Mouse (Mus musculus) midbrain, postnatal 0 days (tissue): ENCODE results near the gene Fdx1l. TPM values are rescaled to one million over a fixed set of nuclear protein-coding genes. Genes with fewer than 3 reads are reported as not detected.

Experiments
- ATAC-seq: fragments of 200-750 bp; cut with Nextera tagmentation; 2 replicates; pipeline ENCODE4 v1.8.0; 2017; ENCODE audit warnings: moderate number of reproducible peaks, mild to moderate bottlenecking, moderate TSS enrichment, moderate library complexity; ENCODE audit not compliant: low FRiP score
- DNase-seq: peaks from one replicate; pipeline ENCODE4 v3.0.0-alpha.2; 2015; ENCODE audit warnings: low spot score
- H3K27ac ChIP-seq: fragments of 300-500 bp; sonication (generic); 2 replicates; pipeline ENCODE4 v1.5.1; 2014; ENCODE audit warnings: low read depth, mild to moderate bottlenecking, low read length, mixed read lengths
- H3K27me3 ChIP-seq: fragments of 300-500 bp; sonication (generic); 2 replicates; pipeline ENCODE4 v1.6.1; 2014; ENCODE audit warnings: low read length, control low read depth, mixed read lengths; ENCODE audit not compliant: insufficient read depth
- H3K36me3 ChIP-seq: fragments of 300-500 bp; sonication (generic); 2 replicates; pipeline ENCODE4 v1.6.1; 2014; ENCODE audit warnings: low read length, control low read depth, mixed read lengths; ENCODE audit not compliant: insufficient read depth
- H3K4me1 ChIP-seq: fragments of 300-500 bp; sonication (generic); 2 replicates; pipeline ENCODE4 v1.6.1; 2014; ENCODE audit warnings: mild to moderate bottlenecking, control low read depth, antibody characterized with exemption, low read length, mixed read lengths; ENCODE audit not compliant: insufficient read depth
- H3K4me2 ChIP-seq: fragments of 300-500 bp; sonication (generic); 2 replicates; pipeline ENCODE4 v1.6.1; 2014; ENCODE audit warnings: low read depth, mild to moderate bottlenecking, low read length, mixed read lengths; ENCODE audit not compliant: poor library complexity, severe bottlenecking
- H3K4me3 ChIP-seq: fragments of 300-500 bp; sonication (generic); 2 replicates; pipeline ENCODE4 v1.5.1; 2014; ENCODE audit warnings: low read depth, mild to moderate bottlenecking, low read length, moderate library complexity
- H3K9ac ChIP-seq: fragments of 300-500 bp; sonication (generic); replicated peaks from 2 replicates; pipeline ENCODE4 v1.6.1; 2014; ENCODE audit warnings: mild to moderate bottlenecking, low read length, moderate library complexity, mixed read lengths; ENCODE audit not compliant: poor library complexity, severe bottlenecking
- H3K9me3 ChIP-seq: fragments of 300-500 bp; sonication (generic); 2 replicates; pipeline ENCODE4 v1.6.1; 2016; ENCODE audit warnings: low read length, control low read depth
- CTCF ChIP-seq: IDR thresholded peaks from 2 replicates; pipeline ENCODE4 v1.5.1; 2016; ENCODE audit warnings: antibody characterized with exemption, mild to moderate bottlenecking
- WGBS: fragments of 180-500 bp; shearing (Covaris S2); extraction: QIAGEN DNeasy Blood & Tissue Kit; methylation state at CpG from one replicate; pipeline ENCODE4 v1.1.7; 2014; 5-methylcytosine and 5-hydroxymethylcytosine counted together
- polyA plus RNA-seq: library from polyadenylated mRNA; unstranded; fragments of >200 nt; fragmentation: Nextera tagmentation; extraction: Ambion mirVana; gene quantifications from 2 replicates; pipeline ENCODE4 v1.2.1, GENCODE M21; 2015
- total RNA-seq: library from RNA; depleted of rRNA; stranded (reverse); fragments of >200 nt; gene quantifications from 2 replicates; pipeline ENCODE4 v1.2.3, GENCODE M21; 2014

The Fdx1l gene
- total and polyA plus RNA-seq, 2 experiments from 2014 or later, result 81.3 to 86.5 TPM

DNA sequence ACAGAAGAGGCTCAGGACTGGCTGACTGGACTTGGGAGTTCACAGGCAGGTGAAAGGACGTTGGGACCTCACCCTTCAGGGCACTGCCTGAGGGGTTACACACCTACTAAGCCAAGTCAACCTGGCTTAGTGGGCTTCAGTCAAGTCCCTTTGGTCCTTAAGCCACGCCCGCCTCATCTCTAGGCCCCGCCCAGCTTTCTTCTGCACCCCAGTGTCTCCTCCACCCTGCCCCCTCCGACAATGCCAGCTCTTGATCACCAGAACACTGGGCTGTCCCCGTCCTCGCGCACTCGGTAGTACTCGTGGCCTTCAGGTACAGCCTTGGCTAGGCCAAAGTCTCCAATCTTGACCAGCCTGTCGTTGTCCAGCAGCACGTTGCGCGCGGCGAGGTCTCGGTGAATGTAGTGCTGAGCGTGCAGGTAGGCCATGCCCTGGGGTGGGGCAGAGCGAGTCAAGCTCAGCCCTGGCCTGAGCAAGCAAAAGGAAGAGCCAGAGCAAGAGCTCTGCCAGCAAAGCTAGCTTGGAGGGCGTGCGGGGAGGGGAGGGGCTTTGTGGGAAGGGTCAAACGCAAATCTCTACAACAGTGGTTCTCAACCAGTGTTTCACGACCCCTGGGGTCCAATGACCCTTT, 34.3 kb upstream of the Fdx1l start:
- ATAC-seq (no peak), DNase-seq (no peak)
- no peaks in the 10 kb centered on the region for H3K9me3 ChIP-seq
- no peak overlapping the region for H3K9ac ChIP-seq
- H3K4me3 ChIP-seq, result no peak overlapping the region
- H3K4me2 ChIP-seq, result no peak overlapping the region
- H3K27me3 ChIP-seq, result no peaks in the 10 kb centered on the region
- H3K4me1 ChIP-seq, result no peaks in the 10 kb centered on the region
- TF ChIP-seq CTCF, result no peak
- peaks cover 9% of the 10 kb centered on the region for H3K36me3 ChIP-seq
- 44% methylated on average over 23 of the region's 23 CpGs for WGBS
- H3K27ac ChIP-seq, result no peak overlapping the region

DNA sequence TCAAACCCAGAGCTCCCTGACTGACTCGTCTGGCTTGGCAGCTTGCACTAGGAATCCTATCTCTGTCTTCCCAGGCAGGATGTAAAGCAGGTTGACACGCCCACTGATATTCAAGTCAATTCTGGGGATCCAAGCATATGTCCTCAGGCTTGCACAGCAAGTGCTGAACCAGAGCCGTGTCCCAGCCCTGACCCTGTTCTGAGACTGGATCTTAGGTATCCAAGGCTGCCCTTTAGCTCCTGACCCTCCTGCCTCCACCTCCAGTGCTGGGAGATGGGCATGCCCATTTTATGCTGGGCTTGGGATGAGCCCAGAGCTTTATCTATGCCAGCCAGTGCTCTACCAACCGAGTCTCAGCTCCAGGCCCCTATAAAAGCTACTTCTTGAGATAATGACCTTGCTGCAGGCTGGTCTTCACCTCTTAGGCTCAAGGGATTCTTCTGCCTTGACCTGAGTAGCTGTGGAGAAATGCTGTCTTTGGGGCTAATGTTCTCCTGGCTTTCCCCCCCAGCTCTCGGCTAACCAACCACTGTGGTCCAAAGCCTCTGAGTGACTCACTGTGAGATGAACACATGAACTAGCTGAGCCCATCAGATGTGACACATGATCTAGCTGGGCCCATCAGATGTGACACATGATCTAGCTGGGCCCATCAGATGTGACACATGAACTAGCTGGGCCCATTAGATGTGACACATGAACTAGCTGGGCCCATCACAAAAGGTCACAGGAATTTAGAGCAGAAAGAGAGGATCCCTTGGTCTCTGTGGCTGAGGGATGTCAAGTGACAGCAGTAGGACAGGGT, 32.5 kb upstream of the Fdx1l start:
- Histone ChIP-seq H3K36me3 (peaks cover 9% of the 10 kb centered on the region), H3K4me3 (no peak overlapping the region), H3K27ac (no peak overlapping the region), H3K9ac (no peak overlapping the region), H3K4me2 (no peak overlapping the region), H3K27me3 (no peaks in the 10 kb centered on the region), H3K4me1 (no peaks in the 10 kb centered on the region), H3K9me3 (no peaks in the 10 kb centered on the region)
- TF ChIP-seq CTCF, result no peak
- WGBS, result 81% methylated on average over 5 of the region's 5 CpGs
- ATAC-seq, result no peak
- no peak for DNase-seq

DNA sequence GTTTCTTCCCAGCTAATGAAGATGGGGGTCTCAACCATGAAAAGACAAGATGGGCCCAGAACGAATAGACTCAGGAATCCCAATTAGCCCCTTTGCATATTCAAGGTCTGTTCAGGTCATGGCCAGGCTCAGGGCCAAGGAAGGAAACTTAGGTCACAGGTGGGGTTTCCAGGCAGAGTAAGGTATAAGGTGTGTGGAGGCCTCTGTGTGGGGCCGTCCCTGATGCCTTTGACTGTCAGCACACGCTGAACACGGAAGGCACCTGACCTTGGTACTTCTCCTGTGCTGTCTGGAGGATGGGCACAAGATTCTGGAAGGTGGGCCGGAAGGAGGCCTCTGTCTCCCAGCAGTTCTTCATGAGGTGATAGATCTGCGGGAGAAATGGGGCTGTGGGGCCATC, 31.4 kb upstream of the Fdx1l start:
- Histone ChIP-seq H3K36me3 (peaks cover 7% of the 10 kb centered on the region), H3K9me3 (no peaks in the 10 kb centered on the region), H3K9ac (no peak overlapping the region), H3K27me3 (no peaks in the 10 kb centered on the region), H3K4me2 (no peak overlapping the region), H3K27ac (no peak overlapping the region), H3K4me3 (no peak overlapping the region), H3K4me1 (no peaks in the 10 kb centered on the region)
- no peak for TF ChIP-seq CTCF
- DNase-seq (no peak), ATAC-seq (no peak)
- 84% methylated on average over 6 of the region's 6 CpGs for WGBS

DNA sequence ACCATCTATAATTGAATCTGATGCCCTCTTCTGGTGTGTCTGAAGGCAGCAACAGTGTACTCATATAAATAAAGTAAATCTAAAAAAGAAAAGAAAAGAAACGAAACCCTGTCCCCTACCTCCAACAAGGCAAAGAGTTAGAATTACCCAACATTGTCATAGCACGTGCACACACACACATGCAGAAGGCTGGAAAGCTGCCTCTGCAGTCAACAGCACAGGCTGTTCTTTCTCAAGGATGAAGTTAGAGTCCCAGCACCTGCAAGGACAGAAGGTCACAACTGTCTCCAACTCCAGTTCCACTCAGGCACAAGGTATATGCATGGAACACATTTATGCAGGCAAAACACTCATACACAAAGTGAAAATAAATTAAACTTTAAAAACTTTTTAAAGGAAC, 28.7 kb upstream of the Fdx1l start:
- no peak for ATAC-seq
- 97% methylated on average over 2 of the region's 2 CpGs for WGBS
- DNase-seq, result no peak
- no peaks in the 10 kb centered on the region for H3K27me3 ChIP-seq
- no peaks in the 10 kb centered on the region for H3K4me1 ChIP-seq
- no peaks in the 10 kb centered on the region for H3K36me3 ChIP-seq
- TF ChIP-seq CTCF, result no peak
- no peak overlapping the region for H3K4me3 ChIP-seq
- no peaks in the 10 kb centered on the region for H3K9me3 ChIP-seq
- H3K4me2 ChIP-seq, result no peak overlapping the region
- no peak overlapping the region for H3K27ac ChIP-seq
- no peak overlapping the region for H3K9ac ChIP-seq

DNA sequence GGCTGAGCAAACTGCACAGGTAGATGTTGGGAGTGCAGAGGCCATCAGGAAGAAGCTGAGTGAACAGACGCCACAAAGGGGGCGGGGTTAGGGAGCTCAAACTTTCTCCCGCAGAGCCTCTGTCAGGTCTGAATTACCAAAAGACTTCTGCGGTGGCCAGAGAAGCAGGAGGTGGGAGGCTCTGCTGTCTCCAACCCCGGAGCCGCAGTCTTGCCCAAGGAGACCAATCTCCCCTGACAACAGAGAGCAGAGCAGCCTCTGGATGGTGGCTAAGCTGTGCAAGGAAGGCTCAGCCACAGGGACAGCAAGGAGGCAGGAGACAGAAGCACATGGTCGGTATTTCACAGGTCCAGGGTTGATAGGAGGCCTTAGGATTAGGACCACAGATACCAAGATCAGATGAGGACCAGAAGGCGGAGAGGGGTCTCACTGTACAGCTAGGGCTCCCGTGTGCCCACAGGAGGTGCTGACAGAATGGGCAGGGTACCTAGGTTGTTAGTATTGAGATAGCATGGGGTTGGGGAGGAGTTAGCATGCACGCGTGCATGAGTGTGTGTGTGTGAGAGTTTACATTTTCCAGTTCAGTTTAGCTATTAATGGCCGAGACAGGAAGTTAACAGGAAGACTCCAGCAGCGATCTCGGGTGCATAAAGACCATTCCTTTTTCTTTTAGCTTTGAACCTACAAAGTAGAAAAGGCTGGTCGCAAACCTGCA, 27.2 kb upstream of the Fdx1l start:
- Histone ChIP-seq H3K27ac (no peak overlapping the region), H3K4me3 (no peak overlapping the region), H3K4me1 (no peaks in the 10 kb centered on the region), H3K36me3 (no peaks in the 10 kb centered on the region), H3K4me2 (no peak overlapping the region), H3K9me3 (no peaks in the 10 kb centered on the region), H3K27me3 (no peaks in the 10 kb centered on the region), H3K9ac (no peak overlapping the region)
- 29% methylated on average over 15 of the region's 15 CpGs for WGBS
- no peak for ATAC-seq
- TF ChIP-seq CTCF, result no peak
- no peak for DNase-seq

DNA sequence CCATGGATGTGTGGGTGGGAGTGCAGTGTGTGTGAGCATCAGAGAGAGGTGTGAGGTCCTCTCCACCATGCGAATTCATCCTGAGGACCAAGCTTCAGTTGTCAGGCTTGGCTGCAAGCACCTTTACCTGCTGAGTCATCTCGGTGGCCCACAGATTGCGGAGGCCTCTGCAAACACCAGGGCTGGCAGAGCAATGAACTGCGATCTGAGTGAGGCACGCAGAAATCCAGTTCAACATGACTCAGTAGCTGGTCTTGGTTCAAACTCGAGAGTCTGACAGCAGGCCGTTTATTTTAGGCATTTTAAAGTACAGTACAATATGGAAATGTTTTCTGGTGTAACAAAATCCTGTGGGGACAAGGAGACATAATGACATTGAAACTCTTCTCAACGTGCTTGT, 24.4 kb upstream of the Fdx1l start:
- Histone ChIP-seq H3K36me3 (no peaks in the 10 kb centered on the region), H3K27ac (no peak overlapping the region), H3K9me3 (no peaks in the 10 kb centered on the region), H3K4me2 (no peak overlapping the region), H3K4me3 (no peak overlapping the region), H3K9ac (no peak overlapping the region), H3K4me1 (no peaks in the 10 kb centered on the region), H3K27me3 (no peaks in the 10 kb centered on the region)
- WGBS, result 93% methylated on average over 8 of the region's 8 CpGs
- ATAC-seq (no peak), DNase-seq (no peak)
- no peak for TF ChIP-seq CTCF
